Mouse (Mus musculus): ENCODE results near the gene Frmd4a. TPM values are rescaled to one million over a fixed set of nuclear protein-coding genes. Genes with fewer than 3 reads are reported as not detected.
"Not testable (repeated sequence)": the region's sequence is repeated elsewhere in the genome, so short reads cannot be mapped to it uniquely, and the experiment has no call there.

Gene Frmd4a
- total RNA-seq, 1 experiment from 2014 or later: 3.1 TPM

GRCm38 (mm10) chr2:4302119-4302518 lies 284.6 kb downstream of the Frmd4a start:
- no peak for ATAC-seq (ENCODE audit: extremely low read depth, insufficient number of reproducible peaks, low FRiP score, poor library complexity, severe bottlenecking)

DNA sequence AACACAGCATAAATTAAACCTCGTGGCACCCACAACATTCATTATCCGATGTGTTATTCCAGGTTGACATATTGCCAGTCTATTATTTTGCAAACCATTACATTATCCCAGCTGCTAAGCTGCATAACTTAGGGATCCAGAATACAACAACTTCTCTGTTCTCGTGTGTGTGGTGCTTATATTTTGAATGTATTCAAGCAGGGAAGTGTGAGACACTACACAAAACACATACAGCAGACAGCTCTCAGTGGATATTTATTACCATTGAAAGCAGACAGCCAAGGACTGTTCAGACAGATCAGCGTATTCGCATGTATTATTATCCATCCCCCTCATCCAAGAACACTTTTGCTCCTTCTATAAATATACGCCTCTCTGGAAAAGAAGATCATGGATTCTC lies 289.6 kb downstream of the Frmd4a start:
- ATAC-seq (ENCODE audit: extremely low read depth, insufficient number of reproducible peaks, low FRiP score, poor library complexity, severe bottlenecking): no peak

DNA sequence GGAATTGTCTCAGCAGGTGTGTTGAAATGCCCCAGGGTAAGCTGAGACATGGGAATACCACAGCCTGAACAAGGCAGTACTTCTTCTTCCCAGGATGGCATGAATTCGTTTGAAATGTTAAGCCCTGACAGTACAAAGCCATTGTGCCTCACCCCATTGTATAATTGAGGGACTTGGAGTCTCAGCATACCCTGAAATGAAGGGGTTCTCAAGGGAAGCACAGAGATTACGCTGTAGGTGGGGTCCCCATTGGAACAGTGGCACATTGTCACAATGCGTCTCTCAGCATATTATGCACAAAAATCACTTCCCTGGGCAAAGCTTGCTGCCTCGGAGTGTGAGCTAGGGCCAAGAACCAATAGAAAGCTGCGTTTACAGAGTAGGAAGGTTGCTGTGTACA lies 297.0 kb downstream of the Frmd4a start:
- ATAC-seq (ENCODE audit: extremely low read depth, insufficient number of reproducible peaks, low FRiP score, poor library complexity, severe bottlenecking): no peak

- ATAC-seq (ENCODE audit: extremely low read depth, insufficient number of reproducible peaks, low FRiP score, poor library complexity, severe bottlenecking): no peak
Measured at GRCm38 (mm10) chr2:4316589-4316988, 299.1 kb downstream of the Frmd4a start.

GRCm38 (mm10) chr2:4318134-4318533 lies 300.6 kb downstream of the Frmd4a start:
- ATAC-seq (ENCODE audit: extremely low read depth, insufficient number of reproducible peaks, low FRiP score, poor library complexity, severe bottlenecking): no peak

DNA sequence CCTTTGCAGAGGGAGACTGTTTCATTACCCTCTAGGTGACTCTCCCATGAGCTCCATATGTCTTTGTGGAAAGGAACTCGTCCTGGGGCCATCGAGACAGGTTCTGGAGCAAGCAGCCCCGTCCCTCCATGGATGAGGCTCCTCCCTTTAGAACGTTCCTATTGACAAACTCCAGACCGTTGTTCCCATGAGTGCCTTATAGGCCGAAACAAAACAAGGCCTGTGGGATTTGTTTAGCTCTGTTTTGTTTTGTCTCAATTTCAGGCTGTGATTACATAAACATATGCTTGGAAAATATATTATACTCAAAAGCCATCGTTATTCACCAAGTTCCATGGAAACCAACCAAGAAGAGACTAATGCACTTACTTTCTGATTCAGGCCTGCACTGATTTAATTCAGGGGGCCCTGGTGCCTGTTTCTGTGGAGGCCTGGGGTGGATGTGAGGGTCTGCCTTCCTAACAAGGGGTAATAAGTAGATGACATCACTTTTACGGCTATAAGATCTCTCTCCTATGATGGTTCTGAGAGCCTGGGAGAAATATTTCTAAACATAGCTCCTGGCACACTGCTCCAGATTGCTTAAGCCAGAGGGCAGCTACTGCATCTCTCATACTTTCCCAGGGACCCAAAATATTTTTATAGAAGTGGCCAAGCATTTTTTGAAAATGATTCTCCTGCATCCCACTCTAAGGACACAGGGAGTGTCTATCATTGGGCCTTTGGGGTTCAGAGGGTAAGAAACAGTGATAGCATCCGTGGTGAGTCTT lies 308.9 kb downstream of the Frmd4a start:
- ATAC-seq (ENCODE audit: extremely low read depth, insufficient number of reproducible peaks, low FRiP score, poor library complexity, severe bottlenecking): no peak

DNA sequence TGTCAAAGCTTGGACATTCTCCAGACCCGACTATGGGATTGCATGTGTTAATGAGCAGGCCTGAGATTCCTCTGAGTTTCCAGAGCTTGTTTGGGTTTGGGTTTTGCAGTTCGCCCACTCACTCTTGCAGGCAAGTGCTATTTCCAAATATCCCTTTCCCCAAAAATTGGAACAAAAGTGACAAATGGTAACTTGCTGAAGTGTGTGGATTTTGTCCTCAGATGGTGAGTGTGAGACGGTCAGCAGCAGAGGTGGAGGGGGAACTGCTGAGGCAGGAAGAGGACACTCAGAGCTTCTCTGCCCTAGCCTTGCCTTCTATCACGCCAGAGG lies 309.5 kb downstream of the Frmd4a start:
- ATAC-seq (ENCODE audit: extremely low read depth, insufficient number of reproducible peaks, low FRiP score, poor library complexity, severe bottlenecking): no peak

DNA sequence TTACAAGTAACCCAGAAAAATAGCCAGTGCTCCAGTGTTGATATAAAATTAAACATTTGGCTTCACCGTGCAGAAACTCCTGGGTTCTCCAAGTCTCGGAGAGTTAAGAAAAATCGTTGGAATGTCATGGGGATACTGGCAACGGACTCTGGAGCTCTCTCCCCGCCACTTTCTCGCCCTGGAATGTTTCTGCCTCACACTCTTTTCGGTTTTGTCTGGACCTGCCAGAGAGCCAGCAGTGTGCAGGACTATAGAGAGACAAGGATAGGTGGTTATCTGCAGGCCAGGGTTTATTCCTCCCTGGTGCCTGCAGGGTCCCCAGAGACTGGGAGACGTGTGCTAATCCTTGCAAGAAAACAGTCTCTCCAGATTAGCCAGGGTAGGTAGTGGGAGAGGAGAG lies 314.9 kb downstream of the Frmd4a start:
- ATAC-seq (ENCODE audit: extremely low read depth, insufficient number of reproducible peaks, low FRiP score, poor library complexity, severe bottlenecking): no peak

DNA sequence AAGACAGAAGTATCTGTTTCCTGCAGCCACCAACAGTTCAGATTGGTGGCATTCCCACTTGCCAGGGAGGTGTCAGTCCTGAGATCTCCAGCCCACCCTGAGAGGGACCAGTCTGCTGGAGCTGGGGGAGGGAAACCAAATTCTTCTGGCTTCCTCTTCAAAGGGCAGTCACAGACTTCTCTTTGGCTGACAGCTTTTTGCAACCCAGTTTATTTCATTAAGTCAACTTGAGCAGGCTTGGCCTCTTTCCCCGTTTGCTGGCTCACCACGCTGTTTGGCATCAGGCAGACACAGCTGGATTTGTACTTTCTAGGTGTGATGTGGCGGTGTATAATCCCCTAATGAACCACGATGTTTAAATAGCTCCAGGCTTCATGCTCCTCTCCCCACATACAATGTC lies 316.7 kb downstream of the Frmd4a start:
- no peak for ATAC-seq (ENCODE audit: extremely low read depth, insufficient number of reproducible peaks, low FRiP score, poor library complexity, severe bottlenecking)

GRCm38 (mm10) chr2:4334936-4335335 lies 317.4 kb downstream of the Frmd4a start:
- no peak for ATAC-seq (ENCODE audit: extremely low read depth, insufficient number of reproducible peaks, low FRiP score, poor library complexity, severe bottlenecking)

- no peak for ATAC-seq (ENCODE audit: extremely low read depth, insufficient number of reproducible peaks, low FRiP score, poor library complexity, severe bottlenecking)
Measured at GRCm38 (mm10) chr2:4335881-4336280, 318.4 kb downstream of the Frmd4a start.

GRCm38 (mm10) chr2:4338290-4338689 lies 320.8 kb downstream of the Frmd4a start:
- ATAC-seq (ENCODE audit: extremely low read depth, insufficient number of reproducible peaks, low FRiP score, poor library complexity, severe bottlenecking): not testable (repeated sequence)

DNA sequence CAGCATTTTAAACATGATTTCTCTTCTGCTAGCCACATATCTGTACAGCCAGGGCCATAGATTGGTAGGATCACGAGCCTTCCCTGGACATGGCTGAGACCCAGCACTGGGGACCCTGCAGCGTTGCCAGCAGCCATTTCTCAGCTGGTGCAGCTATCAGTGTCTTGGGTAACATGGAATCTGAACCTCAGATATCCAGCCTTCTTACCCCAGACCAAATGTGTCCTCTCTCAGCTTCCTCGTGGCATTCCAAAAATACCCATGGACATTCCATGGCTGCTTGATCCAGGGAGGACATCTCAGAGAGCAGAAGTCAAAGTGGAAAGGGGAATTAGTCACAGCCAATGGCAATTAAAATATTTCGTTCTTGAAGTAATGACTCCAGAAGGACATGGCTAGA lies 321.6 kb downstream of the Frmd4a start:
- ATAC-seq (ENCODE audit: extremely low read depth, insufficient number of reproducible peaks, low FRiP score, poor library complexity, severe bottlenecking): no peak

- ATAC-seq (ENCODE audit: extremely low read depth, insufficient number of reproducible peaks, low FRiP score, poor library complexity, severe bottlenecking): no peak
Measured at GRCm38 (mm10) chr2:4339530-4340218, 322.2 kb downstream of the Frmd4a start.

- no peak for ATAC-seq (ENCODE audit: extremely low read depth, insufficient number of reproducible peaks, low FRiP score, poor library complexity, severe bottlenecking)
Measured at GRCm38 (mm10) chr2:4340378-4340777, 322.9 kb downstream of the Frmd4a start.

DNA sequence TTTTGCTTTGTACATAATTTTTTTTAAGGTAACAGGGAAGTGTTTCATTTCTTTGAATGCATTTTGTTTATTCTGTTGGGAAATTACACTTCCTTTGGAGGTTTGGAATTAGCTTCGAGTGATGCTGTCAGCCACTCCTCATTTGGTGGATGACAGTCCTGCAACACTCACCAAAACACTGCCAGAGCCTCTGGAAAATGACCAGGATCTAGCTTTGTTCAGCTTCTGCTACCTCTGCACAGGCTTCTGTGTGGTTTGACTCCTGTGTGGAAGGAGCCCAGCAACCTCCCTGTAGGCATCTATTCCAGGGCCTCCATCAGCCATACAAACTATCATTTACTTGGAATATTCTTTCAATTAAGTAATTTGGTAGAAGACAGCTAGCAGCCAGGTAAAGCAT lies 323.6 kb downstream of the Frmd4a start:
- ATAC-seq (ENCODE audit: extremely low read depth, insufficient number of reproducible peaks, low FRiP score, poor library complexity, severe bottlenecking): no peak

DNA sequence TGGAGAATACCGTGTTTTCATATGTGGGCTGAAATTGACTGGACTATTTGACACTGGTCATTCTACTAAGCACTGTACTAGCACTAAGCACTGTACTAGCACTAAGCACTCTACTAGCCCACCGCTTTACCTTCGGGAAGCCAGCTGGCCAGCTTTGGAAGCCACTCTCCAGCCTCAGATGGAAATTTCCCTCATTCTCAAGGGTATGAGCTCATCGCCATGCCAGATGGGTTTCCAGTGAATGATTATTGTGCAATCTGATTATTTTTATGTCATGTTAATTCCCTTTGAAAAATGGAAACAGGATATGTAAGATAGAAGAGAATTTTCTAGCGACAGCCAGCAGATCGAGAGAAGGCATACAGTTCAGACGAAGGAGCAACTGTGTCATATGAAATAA lies 324.5 kb downstream of the Frmd4a start:
- no peak for ATAC-seq (ENCODE audit: extremely low read depth, insufficient number of reproducible peaks, low FRiP score, poor library complexity, severe bottlenecking)

DNA sequence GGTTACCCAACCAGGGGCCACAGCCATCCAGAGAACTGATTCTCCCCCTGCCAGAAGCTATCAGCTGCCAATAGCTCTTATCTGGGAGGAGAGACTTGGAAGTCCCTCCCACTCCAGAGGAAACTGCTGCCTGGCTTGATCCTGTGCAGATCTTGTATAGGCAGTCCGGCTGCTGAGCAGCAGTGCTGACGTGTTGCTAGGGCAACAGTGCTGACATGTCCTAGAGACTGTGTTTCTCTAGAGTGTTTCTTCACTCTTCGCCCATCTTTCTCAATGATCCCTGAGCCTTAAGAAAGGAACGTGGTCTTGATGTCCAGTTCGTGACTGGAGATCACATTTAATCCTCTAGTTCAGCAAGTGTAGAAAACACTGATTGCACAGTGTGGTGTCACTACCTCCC lies 326.9 kb downstream of the Frmd4a start:
- no peak for ATAC-seq (ENCODE audit: extremely low read depth, insufficient number of reproducible peaks, low FRiP score, poor library complexity, severe bottlenecking)

DNA sequence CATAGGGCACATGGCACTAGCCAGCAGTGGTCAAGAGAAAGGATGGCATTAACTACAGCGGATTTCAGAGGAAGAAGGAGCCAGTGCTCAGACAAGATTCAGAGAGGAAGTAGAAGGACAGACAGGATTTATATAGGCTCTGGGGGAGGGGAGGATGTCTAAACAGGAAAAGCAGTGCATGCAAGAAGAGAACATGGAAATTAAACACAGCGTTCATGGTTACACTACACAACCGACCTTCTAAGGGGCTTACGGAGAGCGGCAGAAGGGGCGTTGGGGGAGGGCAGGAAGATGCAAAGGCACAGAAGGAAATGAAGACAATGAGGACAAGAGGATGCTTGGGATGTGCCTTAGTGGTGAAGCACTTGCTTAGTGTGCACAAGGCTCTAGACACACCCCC lies 328.7 kb downstream of the Frmd4a start:
- no peak for ATAC-seq (ENCODE audit: extremely low read depth, insufficient number of reproducible peaks, low FRiP score, poor library complexity, severe bottlenecking)

- no peak for ATAC-seq (ENCODE audit: extremely low read depth, insufficient number of reproducible peaks, low FRiP score, poor library complexity, severe bottlenecking)
Measured at GRCm38 (mm10) chr2:4346953-4347352, 329.4 kb downstream of the Frmd4a start.

- ATAC-seq (ENCODE audit: extremely low read depth, insufficient number of reproducible peaks, low FRiP score, poor library complexity, severe bottlenecking): no peak
Measured at GRCm38 (mm10) chr2:4347782-4348181, 330.3 kb downstream of the Frmd4a start.
